Mouse (Mus musculus): Measurements from ENCODE around the gene Tnrc6a. TPM values are rescaled to one million over a fixed set of nuclear protein-coding genes. Genes with fewer than 3 reads are reported as not detected.

The Tnrc6a gene
- polyA plus RNA-seq, 1 experiment from 2014 or later = 63.2 TPM

DNA sequence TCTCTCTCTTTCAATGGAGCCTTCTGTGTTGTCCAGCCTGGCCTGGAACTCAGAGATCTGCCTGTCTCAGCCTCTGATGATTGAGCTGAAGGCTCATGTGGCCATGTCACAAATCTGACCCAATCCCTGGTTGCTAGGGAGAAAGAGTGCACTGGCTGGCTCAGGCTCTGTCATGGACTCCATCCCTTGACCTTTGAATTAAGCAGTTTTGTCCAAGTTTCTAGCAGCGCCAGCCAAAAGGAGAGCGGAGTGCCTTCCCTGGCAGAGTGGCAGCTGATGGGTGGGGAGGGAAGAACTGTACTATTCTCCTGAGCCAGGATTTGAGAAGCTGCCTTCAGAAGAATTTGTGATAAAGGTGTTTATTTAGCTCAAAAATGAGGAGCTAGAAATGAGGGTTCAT is 17.4 kb upstream of the Tnrc6a start:
- Histone ChIP-seq H3K9ac (no peak overlapping the region), H3K36me3 (no peaks in the 10 kb centered on the region), H3K27me3 (no peaks in the 10 kb centered on the region), H3K4me1 (replicated peaks) (peaks cover 6% of the 10 kb centered on the region), H3K4me2 (no peak overlapping the region), H3K27ac (no peak overlapping the region), H3K4me3 (no peak overlapping the region), H3K9me3 (no peaks in the 10 kb centered on the region)
- no peak for ATAC-seq (ENCODE audit: low FRiP score)
- 88% methylated on average over 2 of the region's 2 CpGs for WGBS

DNA sequence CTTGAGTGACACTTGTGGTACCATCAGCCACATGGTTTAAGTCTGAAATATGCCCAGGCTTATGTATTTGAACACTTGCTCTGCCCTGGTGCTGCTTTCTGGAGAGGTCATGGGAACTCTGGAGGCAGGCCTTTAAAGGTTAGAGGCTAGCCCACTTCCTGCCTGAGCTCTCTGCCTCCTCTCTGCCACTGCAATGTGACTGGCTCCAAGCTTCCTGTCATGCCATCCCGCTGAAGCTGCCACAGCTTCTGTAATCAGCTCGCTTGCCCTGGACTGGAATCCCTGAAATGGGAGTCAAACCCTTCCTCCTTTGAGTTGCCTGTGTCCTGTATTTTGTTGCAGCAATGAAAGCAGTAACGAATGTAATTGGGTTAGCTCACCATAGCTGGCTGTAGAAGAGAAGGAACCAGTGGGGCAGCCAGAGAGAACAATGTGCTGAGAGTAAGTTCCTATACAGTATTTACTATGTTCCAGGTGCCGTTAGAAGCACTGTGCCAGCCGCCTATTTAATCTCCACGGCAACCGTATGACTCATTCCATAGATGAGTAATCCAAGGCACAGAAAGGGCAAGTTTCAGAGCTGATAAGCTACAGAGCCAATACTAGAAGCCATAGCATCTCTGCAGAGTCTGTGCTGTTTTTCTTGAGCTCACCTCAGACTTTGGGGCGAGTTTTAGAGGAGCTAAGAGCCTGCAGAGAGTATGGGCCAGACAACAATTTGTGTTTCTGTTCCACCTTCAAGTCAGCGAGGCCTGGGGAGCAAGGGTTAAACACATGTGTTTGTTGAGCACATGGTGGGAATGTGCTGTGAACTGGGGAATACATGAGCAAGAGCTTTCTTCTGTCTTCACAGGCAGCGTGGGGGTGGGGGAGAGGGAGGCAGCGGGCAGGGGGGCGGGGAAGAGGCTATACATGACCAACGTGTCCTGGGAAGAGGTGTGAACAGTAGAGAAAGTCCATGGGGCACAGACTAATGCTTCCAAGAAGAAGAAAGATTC is 15.3 kb upstream of the Tnrc6a start:
- Histone ChIP-seq H3K4me1 (replicated peaks) (peaks cover 6% of the 10 kb centered on the region), H3K4me2 (no peak overlapping the region), H3K9ac (no peak overlapping the region), H3K4me3 (no peak overlapping the region), H3K27me3 (no peaks in the 10 kb centered on the region), H3K9me3 (no peaks in the 10 kb centered on the region), H3K36me3 (no peaks in the 10 kb centered on the region), H3K27ac (no peak overlapping the region)
- no peak for ATAC-seq (ENCODE audit: low FRiP score)
- 67% methylated on average over 13 of the region's 13 CpGs for WGBS

DNA sequence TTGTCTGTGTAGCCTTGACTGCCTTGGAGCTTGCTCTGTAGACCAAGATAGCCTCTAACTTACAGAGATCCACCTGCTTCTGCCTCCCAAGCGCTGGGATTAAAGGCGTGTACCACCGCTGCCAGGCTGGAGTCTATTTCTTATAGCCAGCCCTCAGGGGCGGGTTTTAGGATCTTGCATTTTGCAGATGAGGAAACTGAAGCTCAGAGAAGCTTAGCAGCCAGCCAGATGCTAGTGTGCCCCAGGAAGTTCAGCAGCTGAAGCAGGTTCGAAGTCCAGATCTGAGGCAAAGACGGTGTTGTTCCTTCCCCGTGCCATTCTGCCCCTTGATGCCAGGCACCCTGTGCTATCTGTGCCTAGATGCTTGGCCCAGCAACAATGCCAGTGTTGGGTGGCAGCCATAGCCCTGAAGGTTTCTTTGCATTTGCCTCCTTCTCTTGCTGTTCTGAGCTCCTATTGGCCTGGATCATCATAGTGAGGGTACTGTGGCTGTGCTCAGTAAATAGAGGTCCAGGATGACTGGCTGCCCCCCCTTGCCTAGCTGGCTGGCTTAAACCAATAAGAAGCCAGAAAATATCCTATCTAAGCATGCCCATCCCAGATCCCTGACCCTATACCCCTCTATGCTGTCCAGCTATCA is 14.2 kb upstream of the Tnrc6a start:
- no peaks in the 10 kb centered on the region for H3K27me3 ChIP-seq
- no peaks in the 10 kb centered on the region for H3K9me3 ChIP-seq
- WGBS = 92% methylated on average over 7 of the region's 7 CpGs
- no peak overlapping the region for H3K9ac ChIP-seq
- no peak overlapping the region for H3K27ac ChIP-seq
- peaks cover 6% of the 10 kb centered on the region for H3K4me1 ChIP-seq (replicated peaks)
- no peak overlapping the region for H3K4me3 ChIP-seq
- ATAC-seq (ENCODE audit: low FRiP score) = no peak
- H3K36me3 ChIP-seq = no peaks in the 10 kb centered on the region
- H3K4me2 ChIP-seq = no peak overlapping the region

DNA sequence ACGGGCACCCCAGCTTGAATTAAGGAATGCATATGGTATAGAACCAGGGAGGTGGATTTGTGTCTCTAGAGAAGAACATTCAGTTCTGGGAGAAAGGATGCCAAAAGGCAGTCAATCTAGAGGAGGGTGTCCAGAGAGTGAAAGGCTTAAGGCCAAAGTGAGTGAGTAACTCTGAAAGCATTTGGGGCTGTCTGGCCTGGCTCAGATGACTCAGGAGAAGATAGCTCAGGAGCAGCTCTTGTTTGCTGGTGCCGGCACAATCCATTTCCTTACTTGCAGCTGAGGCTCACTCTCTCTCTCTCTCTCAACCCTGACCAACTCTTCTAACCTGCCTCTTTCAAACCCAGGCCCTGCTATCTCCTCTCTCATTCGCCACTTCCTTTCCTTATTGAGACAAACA is 13.6 kb upstream of the Tnrc6a start:
- Histone ChIP-seq H3K36me3 (no peaks in the 10 kb centered on the region), H3K27ac (no peak overlapping the region), H3K27me3 (no peaks in the 10 kb centered on the region), H3K4me3 (no peak overlapping the region), H3K4me2 (no peak overlapping the region), H3K9ac (no peak overlapping the region), H3K4me1 (replicated peaks) (peaks cover 6% of the 10 kb centered on the region), H3K9me3 (no peaks in the 10 kb centered on the region)
- ATAC-seq (ENCODE audit: low FRiP score) = no peak
- 74% methylated on average over 3 of the region's 3 CpGs for WGBS

DNA sequence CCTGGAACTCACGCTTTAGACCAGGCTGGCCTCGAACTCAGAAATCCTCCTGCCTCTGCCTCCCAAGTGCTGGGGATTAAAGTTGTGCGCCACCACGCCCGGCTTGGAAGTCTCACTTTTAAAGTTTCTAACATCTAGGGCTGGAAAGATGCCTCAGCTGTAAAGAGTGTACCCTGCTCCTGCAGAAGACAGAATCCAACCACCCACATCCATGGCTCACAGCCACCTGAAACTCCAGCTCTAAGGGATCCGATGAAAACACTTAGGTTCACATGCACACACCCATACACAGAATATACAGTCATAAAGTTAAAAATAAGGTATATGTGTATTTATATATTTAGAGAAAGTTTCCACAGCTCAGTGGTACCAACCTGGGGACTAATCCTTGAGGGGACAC is 10.1 kb upstream of the Tnrc6a start:
- ATAC-seq (ENCODE audit: low FRiP score) = no peak
- no peak overlapping the region for H3K4me2 ChIP-seq
- peaks cover under 1% of the 10 kb centered on the region for H3K4me1 ChIP-seq (replicated peaks)
- no peaks in the 10 kb centered on the region for H3K9me3 ChIP-seq
- H3K4me3 ChIP-seq = no peak overlapping the region
- WGBS = 97% methylated on average over 6 of the region's 6 CpGs
- no peak overlapping the region for H3K27ac ChIP-seq
- H3K36me3 ChIP-seq = no peaks in the 10 kb centered on the region
- no peaks in the 10 kb centered on the region for H3K27me3 ChIP-seq
- H3K9ac ChIP-seq = no peak overlapping the region

DNA sequence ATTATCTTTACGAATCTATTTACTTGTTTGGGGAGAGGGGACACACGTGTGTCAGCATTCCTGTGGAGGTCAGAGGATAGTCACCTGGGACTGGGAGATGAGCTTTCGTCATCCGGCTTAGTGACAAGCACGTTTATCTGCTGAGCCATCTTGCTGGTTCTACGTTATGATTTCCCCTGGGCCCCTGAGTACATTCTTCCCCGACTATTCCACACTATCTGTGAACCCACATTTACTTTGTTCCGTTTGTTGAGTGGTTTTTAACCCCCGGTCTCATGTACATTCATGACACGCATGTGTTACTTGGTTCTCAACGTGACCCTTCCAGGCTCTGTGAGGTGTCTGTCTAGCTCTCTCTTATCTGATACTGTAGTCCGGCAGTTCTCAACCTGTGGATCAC is 6.9 kb upstream of the Tnrc6a start:
- Histone ChIP-seq H3K9me3 (no peaks in the 10 kb centered on the region), H3K9ac (no peak overlapping the region), H3K4me3 (no peak overlapping the region), H3K36me3 (no peaks in the 10 kb centered on the region), H3K27me3 (no peaks in the 10 kb centered on the region), H3K4me2 (no peak overlapping the region), H3K27ac (no peak overlapping the region), H3K4me1 (replicated peaks) (no peaks in the 10 kb centered on the region)
- no peak for ATAC-seq (ENCODE audit: low FRiP score)
- 74% methylated on average over 12 of the region's 12 CpGs for WGBS

DNA sequence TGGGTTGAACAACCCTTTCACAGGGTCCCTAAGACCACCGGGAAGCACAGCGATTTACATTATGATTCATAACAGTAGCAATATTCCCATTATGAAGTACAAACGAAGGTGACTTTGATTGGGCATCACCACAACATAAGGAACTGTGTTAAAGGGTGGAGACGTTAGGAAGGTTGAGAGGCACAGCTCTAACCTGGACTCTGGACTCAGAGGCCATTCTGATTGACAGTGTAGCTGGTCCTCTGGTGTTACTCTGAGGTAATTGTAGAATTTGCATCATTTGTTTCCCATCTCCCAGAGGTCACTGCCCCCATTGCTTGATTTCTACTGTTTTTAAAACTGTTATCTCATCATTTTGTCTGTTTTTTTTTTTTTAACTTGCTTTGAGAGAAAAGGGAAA is 6.5 kb upstream of the Tnrc6a start:
- Histone ChIP-seq H3K4me1 (replicated peaks) (no peaks in the 10 kb centered on the region), H3K4me3 (no peak overlapping the region), H3K36me3 (no peaks in the 10 kb centered on the region), H3K9me3 (no peaks in the 10 kb centered on the region), H3K9ac (no peak overlapping the region), H3K27me3 (no peaks in the 10 kb centered on the region), H3K27ac (no peak overlapping the region), H3K4me2 (no peak overlapping the region)
- ATAC-seq (ENCODE audit: low FRiP score) = no peak
- 85% methylated on average over 4 of the region's 4 CpGs for WGBS

DNA sequence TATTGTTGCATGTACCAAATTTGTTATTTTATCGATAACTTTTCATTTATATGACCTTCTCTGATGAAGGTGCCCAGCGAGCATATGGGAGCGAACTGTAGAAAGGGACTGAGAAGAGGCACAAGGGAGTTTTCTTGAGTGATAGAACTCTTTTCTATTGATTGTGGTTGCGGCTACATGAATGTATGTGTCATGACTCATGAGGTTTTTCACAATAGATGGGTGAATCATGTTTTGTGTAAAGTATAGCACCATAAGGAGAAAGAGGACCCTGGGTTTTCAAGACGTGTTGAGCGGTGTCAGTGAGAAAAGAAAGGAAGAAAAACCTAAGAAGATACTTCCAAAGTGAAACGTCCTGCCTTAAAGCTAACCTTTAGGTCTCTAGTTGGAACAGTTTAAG is 3.2 kb upstream of the Tnrc6a start:
- ATAC-seq (ENCODE audit: low FRiP score) = no peak
- WGBS = 85% methylated on average over 7 of the region's 7 CpGs
- no peaks in the 10 kb centered on the region for H3K27me3 ChIP-seq

DNA sequence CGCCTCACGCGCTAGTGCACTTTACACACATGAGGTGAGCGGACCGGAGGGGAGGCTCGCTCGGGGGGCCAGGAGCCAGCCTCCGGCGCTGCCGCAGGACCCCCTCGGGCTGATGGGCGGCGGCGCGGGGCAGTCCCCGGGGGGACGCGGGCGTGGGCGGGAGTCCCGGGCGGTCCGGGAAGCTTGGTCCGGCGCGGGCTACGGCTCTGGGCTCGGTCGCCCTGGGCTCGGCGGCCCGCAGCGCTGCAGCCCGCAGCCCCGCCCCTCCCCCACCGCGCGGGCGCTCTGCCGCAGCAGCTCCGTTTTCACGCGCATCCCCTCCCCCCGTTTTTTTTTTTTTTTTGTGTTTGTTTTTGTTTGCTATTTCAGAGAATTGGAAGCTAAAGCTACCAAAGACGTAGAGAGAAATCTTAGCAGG is 623 bp downstream of the Tnrc6a start:
- ATAC-seq (ENCODE audit: low FRiP score) = peak; percentile 77
- WGBS = 2% methylated on average over 16 of the region's 45 CpGs

More for the DNA sequence above, 3.2 kb upstream of the Tnrc6a start:
- Histone ChIP-seq H3K4me1 (replicated peaks) (peaks cover 5% of the 10 kb centered on the region; the same call in 1 of the 2 replicates), H3K4me3 (no peak overlapping the region), H3K4me2 (no peak overlapping the region), H3K27ac (no peak overlapping the region), H3K9ac (no peak overlapping the region), H3K36me3 (no peaks in the 10 kb centered on the region), H3K9me3 (no peaks in the 10 kb centered on the region)

DNA sequence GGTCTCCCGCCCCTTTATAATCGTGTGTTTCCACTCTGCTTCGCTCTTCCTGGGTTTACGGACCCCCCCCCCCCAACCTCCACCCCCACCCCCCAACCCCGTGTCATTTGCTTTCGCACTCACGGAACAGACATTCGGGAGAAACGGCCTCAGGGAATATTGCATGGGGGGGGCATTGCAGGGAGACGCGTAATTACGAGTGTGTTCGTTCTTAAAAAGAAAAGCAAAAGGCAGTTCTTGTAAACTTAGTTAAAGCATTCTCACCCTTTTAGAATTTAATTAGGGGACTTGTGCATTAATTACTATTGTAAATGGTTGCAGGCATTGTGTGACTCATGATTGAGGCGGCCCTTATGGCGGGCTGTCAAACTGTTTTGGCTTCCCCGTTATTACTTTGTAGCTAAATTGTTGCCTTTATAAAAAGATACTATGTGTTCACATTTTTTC is 1.1 kb downstream of the Tnrc6a start:
- ATAC-seq (ENCODE audit: low FRiP score) = peak; percentile 23; the same call in 1 of the 2 replicates
- under 1% methylated on average over 16 of the region's 16 CpGs for WGBS
- peaks cover 6% of the 10 kb centered on the region for H3K36me3 ChIP-seq
- H3K27ac ChIP-seq = peak overlapping the region; percentile 97
- peak overlapping the region; percentile 96 for H3K4me3 ChIP-seq
- H3K4me2 ChIP-seq = peak overlapping the region; percentile 72
- H3K4me1 ChIP-seq (replicated peaks) = peaks cover 29% of the 10 kb centered on the region
- H3K9me3 ChIP-seq = no peaks in the 10 kb centered on the region
- H3K9ac ChIP-seq = peak overlapping the region; percentile 99
- H3K27me3 ChIP-seq = no peaks in the 10 kb centered on the region

More for the DNA sequence above, 623 bp downstream of the Tnrc6a start:
- Histone ChIP-seq H3K36me3 (peaks cover 6% of the 10 kb centered on the region), H3K27ac (peak overlapping the region; percentile 97), H3K4me2 (peak overlapping the region; percentile 72), H3K4me3 (peak overlapping the region; percentile 96), H3K9ac (peak overlapping the region; percentile 99), H3K27me3 (no peaks in the 10 kb centered on the region), H3K9me3 (no peaks in the 10 kb centered on the region), H3K4me1 (replicated peaks) (peaks cover 26% of the 10 kb centered on the region)

DNA sequence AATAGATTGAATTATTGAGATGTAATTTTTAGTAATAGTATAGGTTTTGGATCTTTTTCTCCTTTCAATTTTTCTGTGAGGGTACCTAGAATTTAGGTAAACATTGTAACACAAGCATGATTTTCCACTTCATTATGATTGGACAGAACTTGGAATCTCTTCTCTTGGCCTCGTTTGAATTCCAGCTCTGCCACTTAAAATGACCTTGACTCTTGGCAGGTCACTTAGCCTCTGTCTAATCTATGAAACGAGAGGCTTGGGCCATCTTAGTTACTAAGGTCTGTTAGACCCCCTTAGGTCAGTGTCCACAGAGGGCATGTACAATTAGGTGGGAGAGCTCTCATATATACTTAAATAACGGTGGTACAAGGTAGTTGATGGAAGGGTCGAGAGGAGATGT is 2.4 kb downstream of the Tnrc6a start:
- no peak overlapping the region for H3K4me2 ChIP-seq
- no peaks in the 10 kb centered on the region for H3K9me3 ChIP-seq
- no peak overlapping the region for H3K4me3 ChIP-seq
- H3K9ac ChIP-seq = no peak overlapping the region
- H3K27ac ChIP-seq = no peak overlapping the region
- H3K4me1 ChIP-seq (replicated peaks) = peaks cover 41% of the 10 kb centered on the region
- no peak for ATAC-seq (ENCODE audit: low FRiP score)
- H3K27me3 ChIP-seq = no peaks in the 10 kb centered on the region
- WGBS = 62% methylated on average over 4 of the region's 4 CpGs
- H3K36me3 ChIP-seq = peaks cover 6% of the 10 kb centered on the region

DNA sequence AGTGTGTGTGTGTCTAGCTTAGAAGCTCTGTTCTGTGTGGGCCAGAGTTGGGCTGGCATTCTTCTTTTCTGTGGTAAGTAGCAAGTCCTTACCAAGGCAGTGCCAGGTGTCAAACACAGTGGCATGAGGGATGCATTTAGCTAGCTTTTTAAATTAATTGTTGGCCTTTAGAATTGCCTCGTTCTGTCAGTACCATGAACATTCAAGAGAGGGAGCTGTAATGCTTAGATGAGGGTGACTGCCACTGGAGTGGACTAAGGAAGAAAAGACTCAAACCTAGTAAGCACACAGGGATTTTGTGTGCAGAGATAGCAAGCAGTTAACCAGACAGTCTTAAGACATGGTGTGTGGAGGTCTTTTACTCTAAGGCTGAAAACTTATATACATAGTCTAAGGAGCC is 3.6 kb downstream of the Tnrc6a start:
- no peak for ATAC-seq (ENCODE audit: low FRiP score)
- no peak overlapping the region for H3K4me3 ChIP-seq
- peaks cover 6% of the 10 kb centered on the region for H3K36me3 ChIP-seq
- no peak overlapping the region for H3K4me2 ChIP-seq
- H3K4me1 ChIP-seq (replicated peaks) = peaks cover 51% of the 10 kb centered on the region
- WGBS = 69% methylated on average over 1 of the region's 1 CpGs
- no peaks in the 10 kb centered on the region for H3K27me3 ChIP-seq
- no peak overlapping the region for H3K27ac ChIP-seq
- no peaks in the 10 kb centered on the region for H3K9me3 ChIP-seq
- no peak overlapping the region for H3K9ac ChIP-seq

Measured in hindbrain, embryonic 13.5 days (tissue).